Mouse (Mus musculus): Measurements from ENCODE around the gene Zbtb26.
A peak's percentile ranks its signal among the peaks of the same experiment; 100 is the strongest.

GRCm38 (mm10) chr2:37485370-37485769 is 42.4 kb upstream of the Zbtb26 start:
- TF ChIP-seq CTCF (IDR thresholded peaks at IDR 0.05; ENCODE audit: low read depth) (peak; percentile 60), EP300 (IDR thresholded peaks at IDR 0.05; ENCODE audit: low read depth) (no peak)

Data from liver, postnatal 0 days (tissue).